Mouse (Mus musculus) testis, adult 2 months (tissue): ENCODE data around the gene Bri3bp.

Source experiments
- CTCF ChIP-seq: fragments of 200-500 bp; IDR thresholded peaks from 2 replicates; pipeline ENCODE4 v1.5.1; 2012; ENCODE audit warnings: low read depth, mild to moderate bottlenecking, inconsistent platforms, low read length, moderate library complexity; ENCODE audit not compliant: control insufficient read depth, insufficient read depth, insufficient replicate concordance
- POLR2A ChIP-seq: fragments of 200-500 bp; IDR thresholded peaks from 2 replicates; pipeline ENCODE4 v1.6.1; 2012; ENCODE audit warnings: low read depth, mild to moderate bottlenecking, inconsistent platforms, low read length, moderate library complexity; ENCODE audit not compliant: control insufficient read depth

DNA sequence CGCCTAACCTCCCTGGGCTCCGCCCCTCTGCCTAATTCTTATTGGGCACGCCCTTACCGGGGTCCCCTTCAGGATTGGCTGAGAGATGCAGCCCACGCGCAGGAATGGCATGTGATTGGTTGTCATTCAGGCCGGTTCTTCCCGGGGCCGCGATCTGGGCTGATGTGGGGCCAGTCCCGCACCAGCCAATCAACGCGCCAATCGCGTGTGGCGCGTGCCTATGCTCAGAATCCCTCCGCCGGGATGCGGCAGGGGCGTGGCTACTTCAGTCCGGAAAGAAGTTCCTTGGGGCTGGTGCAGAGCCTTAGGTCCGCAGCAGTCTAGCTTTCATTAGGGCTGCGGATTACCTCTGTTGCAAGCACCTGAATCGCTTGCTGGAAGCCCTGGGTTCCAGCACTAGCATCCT, 24.3 kb downstream of the Bri3bp start:
- TF ChIP-seq POLR2A (no peak), CTCF (no peak)
